Mouse (Mus musculus) left cerebral cortex, postnatal 36 days (tissue): ENCODE results near the gene H2-K1. TPM values are rescaled to one million over a fixed set of nuclear protein-coding genes. Genes with fewer than 3 reads are reported as not detected.
A peak's percentile ranks its signal among the peaks of the same experiment; 100 is the strongest.
"Not testable (repeated sequence)": the region's sequence is repeated elsewhere in the genome, so short reads cannot be mapped to it uniquely, and the experiment has no call there.

ENCODE experiments used
- DNase-seq, 2 experiments: peaks; one replicate each; pipeline ENCODE4 v3.0.0; 2021 to 2022; ENCODE audit warnings: low spot score in 2 of 2, mixed read lengths in 1 of 2
- intact Hi-C: fragments of 180-260 bp; cut with DNase I; formaldehyde crosslinking; loops from one replicate; pipeline ENCODE4 v1.15.1; 2025
- total RNA-seq, 2 experiments: library from RNA; stranded (reverse); gene quantifications; 2 replicates each; pipeline ENCODE4 v1.2.3; 2021

H2-K1 gene
- total RNA-seq, 2 experiments from 2014 or later = 17.2 to 19.3 TPM

DNA sequence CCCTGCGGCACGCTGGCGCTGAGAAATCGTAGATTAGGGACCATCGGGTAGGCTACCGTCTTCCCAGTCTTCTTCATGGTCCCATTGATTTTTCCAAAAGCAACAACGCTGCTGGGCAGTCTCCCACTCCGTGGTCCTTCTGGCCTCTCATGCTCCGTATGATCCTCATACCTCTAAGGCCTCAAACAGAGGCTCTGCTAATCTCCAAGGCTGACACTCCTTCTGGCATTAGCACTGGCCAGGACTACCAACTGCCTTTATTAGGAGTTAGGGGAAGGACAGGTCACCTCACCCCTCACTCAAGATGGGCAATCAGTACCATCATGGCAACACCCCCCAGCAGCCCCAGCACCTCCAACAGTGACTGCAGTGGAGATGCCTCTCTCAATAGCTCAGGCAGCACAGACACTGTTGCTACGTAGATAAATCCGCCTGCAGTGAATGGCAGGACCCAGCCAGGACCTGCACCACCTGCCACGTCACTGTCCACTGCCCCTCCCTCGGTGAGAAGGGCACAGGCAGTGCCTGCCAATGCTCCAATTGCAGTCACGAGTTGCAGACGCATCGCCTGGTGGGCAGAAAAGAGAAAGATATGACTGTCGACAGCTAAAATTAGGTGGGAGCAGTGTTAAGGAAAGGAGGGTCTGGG is 28.5 kb upstream of the H2-K1 start:
- intact Hi-C loops = no loop called here
- DNase-seq = no peak

DNA sequence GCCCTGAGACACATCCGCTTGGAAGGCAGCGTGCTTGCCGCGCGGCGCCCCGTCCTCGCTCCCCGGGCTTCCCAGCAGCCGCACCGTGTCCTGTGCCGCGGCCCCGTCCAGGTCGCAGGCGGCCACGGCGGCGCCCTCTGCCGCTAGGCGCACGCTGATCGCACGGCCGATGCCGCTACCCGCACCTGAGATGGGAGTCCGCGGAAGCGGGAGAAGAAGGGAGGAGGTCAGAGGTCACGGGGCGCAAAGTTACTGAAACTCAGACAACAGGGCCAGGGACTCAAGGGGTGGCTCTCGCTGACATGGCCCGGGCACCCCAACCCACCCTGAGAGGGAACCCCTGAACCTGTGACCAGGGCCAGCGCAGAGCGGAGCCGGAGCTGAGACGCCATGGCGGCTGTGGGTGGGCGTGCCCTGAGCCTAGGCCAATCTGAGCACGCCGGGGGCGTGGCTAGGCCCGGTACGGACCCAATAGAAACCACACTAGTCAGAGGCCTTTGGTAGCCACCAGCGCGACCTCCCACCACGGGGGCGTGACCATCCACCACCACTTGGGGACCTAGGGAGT is 27.6 kb upstream of the H2-K1 start, which contains the start of gene H2-Ke6:
Gene H2-Ke6, minus strand, starts transcription at position 405 of the 568 bp plus-strand sequence.
- intact Hi-C loops = no loop called here
- peak; percentile 87 to 88 for DNase-seq

- no peak for DNase-seq
These were observed 26.9 kb upstream of the H2-K1 start for GRCm38 (mm10) chr17:34026917-34027655.

DNA sequence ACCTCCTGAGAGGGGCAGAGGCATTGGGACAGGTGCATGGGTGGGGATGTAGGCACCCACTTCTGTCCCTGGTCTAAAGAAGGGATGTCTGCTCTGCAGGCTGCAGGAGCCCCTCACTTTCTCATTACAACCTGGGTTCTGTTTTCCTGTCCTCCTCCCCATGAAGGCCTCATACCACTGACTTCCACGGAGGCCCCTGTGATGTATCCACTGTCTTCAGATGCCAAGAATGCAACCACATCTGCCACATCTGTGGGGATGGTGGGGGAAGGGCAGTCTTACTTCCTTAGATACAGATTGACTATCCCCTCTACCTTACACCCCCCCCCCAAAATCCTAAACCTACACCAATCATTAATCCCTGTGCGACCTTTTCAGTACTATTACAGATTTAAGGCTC is 26.1 kb upstream of the H2-K1 start:
- intact Hi-C loops = no loop called here
- no peak for DNase-seq

More at GRCm38 (mm10) chr17:34026917-34027655, 26.9 kb upstream of the H2-K1 start:
- intact Hi-C loops = no loop called here

GRCm38 (mm10) chr17:34025756-34026151 is 25.6 kb upstream of the H2-K1 start:
- no peak for DNase-seq
- intact Hi-C loops = no loop called here

DNA sequence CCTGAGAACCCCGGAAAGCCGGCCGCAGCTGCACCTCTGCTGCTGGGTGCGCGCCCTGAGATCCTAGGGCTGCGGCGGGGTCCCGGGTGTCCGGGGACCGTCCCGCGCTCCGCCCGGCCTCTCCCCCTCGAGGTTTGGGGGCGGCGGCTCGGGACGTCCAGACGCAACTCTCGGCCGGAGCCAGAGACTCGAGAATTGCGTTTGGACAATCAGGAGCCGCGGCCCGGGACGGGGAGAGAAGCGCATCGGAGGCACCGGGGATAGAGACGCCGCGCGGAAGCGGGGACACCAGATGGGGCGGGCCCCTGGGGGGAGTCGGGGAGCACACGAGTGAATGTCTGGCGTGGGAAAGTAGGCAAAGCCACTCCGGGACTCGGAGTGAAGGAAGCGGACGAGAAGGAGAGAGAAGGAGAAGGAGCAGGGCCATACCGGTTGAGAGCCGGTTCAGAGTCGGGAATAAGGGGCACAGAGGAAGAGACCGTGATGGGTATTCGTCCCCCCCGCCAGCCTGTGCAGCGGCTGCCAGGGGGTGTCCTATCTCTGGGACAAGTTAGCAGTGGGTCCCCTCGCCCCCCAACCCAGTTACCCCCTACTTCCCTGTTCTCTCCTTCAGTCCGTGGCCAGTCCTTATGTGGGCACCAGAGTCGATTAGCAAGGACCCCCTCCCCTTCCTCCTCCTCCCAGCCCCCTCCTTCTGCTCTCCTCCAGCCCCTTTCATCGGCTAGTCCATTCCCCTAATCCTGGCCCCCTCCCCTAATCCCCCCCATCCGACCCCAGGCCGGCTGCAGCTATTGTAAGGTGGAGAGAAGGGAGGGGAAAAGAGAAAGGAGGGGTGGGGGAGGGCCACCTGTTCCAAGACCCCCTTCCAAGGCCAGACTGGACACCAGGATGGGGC is 25.0 kb upstream of the H2-K1 start:
- DNase-seq = no peak
- intact Hi-C loops = no loop called here

DNA sequence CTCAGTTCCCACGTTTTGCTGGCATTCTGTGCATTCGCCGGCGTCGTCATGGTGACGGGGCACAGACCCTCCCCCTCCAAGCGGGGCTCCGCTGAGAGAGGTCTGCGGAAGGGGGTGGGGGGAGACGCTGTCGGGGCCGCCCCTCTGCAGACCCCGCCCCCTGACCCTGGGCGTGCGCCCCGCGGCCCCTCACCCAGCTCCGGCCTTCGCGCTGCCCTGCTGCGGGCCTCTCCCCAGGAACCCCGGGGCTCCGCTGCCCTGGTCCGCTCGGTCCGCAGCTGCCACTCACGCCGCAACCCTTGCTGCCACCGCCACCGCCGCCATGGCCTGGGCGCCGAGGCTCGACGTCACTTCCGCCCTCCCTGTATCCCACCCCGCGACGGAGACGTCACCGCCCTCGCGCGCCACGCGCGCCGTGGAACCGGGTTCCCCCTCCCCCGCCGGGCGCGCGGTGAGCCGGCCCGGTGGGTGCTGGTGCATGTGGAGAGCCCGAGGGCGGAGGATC is 24.2 kb upstream of the H2-K1 start, which contains the start of gene Ring1:
Gene Ring1, minus strand, starts transcription at position 364 of the 505 bp plus-strand sequence.
- intact Hi-C loops = no loop called here
- DNase-seq = peak; percentile 91 to 93

DNA sequence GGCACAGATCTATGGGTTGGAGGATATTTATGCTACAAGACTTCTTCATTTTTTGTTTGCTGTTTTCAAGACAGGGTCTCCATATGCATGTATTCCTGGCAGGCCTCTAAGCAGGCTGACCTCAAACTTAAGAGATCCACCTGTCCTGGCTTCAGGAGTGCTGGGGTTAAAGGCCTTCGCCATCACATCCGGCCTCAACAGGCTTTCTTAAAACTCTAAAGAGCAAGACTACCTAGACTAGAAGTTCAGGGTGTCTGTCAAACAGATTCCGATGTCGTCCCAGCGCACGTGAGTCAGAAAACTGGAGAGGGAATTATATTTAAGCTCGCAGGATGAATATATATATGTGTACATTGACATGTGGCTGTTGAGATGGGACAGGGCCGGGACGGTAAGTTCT is 23.5 kb upstream of the H2-K1 start:
- no peak for DNase-seq
- intact Hi-C loops = no loop called here

DNA sequence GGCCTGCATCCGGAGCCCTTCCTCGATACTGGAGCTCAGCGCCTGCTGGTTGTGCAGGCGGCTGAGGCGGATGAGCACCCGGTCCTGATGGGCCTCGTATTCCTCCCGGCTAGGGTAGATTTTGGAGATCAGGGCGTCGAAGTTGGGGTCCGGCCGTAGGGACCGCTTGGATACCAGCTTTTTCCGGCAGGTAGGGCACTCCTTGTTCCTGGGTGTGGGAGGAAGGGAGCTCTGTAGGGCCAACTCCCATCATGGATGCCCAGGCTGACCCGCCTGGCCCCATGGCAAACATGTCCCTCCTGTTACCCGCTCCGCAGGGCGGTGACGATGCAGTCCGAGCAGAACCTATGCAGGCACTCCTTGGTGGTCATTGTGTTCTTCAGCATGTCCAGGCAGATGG is 22.8 kb upstream of the H2-K1 start:
- intact Hi-C loops = no loop called here
- no peak for DNase-seq

DNA sequence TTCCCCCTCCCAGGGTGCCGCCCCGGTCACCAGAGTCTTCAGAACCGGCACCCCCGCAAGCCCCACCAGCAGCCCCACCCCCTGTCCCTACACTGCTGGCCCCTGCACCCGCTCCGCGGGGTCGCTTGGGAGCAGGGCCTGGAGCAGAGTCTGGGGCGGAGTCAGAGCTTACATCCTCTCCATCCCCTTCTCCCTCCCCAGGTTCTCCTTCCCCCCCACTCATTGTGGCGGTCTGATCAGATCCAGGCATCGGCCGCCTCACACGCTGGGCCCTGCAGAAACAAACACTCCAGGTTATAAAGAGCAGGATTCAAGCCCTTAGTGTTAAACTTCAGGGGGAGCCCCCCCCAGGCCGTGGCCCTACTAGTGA is 22.3 kb upstream of the H2-K1 start:
- no peak for DNase-seq
- intact Hi-C loops = no loop called here

DNA sequence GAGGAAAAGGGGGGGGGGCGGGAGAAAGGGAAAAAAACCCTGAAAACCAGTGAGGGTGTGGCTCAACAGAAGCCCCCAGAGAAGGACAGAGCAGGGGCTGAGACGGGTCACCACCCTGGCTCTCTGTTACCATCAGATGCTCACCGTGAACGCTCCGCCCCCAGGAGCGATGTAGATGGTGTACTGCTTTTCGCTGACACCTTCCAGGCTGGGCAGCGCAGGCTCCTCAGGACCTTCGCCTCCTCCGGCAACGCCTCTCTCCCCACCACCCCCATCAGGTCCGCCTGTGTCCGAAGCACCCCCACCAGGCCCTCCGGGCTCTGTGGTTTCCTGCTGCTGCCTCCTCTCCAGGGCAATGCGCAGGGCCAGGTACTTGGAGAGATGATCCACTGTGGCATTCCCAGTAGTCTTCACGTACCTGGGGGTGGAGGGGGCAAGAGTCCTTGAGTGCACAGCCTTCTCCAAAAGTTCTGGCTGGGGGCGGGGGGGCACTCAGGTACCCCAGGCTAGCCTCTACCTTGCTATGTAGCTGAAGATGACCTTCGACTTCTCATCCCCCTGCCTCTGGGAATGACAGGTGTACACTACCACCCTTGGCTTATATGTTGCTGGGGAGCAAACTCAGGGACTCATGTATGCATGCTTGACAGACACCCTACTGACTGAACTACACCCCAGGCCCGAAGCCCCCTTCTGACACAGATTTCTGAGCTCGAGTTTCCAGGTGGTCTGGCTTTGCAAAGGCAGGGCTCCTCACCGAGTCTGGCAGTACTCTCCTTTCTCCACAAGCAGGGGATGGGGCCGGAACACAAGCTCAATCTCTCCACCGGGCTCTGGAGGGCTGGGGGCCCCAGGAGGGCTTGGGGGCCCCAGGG is 21.6 kb upstream of the H2-K1 start:
- intact Hi-C loops = loop anchor here (1.0 kb wide), 1 partner anchor 63 kb away; no protein-coding TSS in a partner anchor
- no peak for DNase-seq

DNA sequence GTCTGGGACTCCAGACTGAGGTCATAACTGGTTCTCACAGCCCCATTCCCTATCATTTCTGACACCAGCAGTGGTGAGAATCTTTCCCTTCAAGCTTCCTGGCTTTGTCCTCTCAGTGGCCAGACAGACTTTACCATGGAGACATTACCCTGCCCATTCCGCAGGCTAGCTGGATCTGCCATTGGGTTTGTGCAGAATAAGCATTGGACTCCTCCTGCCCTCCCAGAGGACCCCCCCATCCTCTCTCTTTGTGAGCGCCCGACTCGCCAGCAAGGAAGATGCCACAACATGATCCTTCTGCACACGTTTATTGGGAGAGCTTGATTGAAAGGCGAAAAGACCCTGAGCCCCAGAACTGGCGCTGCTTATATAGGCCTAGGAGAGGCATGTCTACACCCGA is 13.3 kb upstream of the H2-K1 start:
- intact Hi-C loops = no loop called here
- DNase-seq = no peak

DNA sequence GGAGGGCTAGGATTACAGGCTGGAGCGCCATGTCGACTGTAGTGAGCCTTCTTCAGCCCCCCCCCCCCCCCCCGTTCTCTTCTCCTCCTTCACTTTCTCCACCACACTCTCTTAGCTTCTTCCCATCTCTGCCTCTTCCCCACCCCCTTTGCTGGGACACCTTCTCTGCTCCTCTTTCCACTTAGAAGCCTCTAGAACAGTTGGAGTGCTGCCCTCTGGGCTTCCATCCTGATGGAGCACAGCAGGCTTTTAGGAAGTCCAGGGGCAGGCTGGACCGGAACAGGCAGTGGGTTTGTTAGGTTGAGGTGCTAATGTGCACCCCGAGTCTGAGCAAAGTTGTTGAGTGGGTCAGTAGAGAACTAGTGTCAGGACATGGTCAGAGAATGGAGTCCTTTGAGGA is 10.0 kb upstream of the H2-K1 start:
- DNase-seq = no peak
- intact Hi-C loops = no loop called here

DNA sequence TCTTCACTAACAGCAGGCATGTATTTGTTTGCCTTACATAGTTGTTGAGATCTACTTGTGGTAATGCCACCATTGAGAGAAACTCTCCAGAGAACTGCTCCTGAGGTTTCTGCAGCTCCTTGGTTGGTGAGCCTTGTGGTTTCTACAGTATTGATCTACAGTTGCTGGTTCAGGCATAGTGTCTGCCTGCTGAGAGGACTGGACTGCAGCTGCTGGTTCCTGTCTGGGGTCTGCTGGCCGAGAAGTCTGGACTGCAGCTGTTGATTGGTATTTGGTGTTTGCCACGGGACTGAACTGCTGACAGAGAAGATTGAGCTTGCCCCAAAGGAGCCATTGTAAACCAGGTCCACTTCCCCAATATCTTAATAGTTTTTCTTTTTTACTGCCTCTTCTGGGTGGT is 6.4 kb upstream of the H2-K1 start:
- intact Hi-C loops = loop anchor here (5.0 kb wide), 1 partner anchor 39 kb away; no protein-coding TSS in a partner anchor
- DNase-seq = no peak

DNA sequence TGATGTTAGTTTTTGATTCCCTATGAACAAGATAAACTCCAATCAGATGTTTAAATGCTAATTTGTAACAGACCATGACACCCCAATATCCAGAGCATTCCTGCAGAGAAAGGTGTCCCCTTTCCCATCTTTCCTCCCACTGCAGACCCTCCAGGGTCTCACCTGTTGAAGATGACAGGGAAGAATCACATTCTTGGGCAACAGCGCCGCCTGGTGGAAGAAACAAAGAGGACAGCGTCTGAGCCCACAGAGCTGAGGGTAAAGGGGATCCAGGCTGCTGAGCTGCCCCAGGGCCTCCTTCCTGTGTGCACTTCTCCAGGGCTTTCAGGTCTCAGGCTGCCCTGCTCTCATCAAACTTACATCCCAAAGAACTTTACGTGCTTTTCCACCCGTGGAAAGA is 3.3 kb upstream of the H2-K1 start:
- DNase-seq = no peak
- intact Hi-C loops = no loop called here

- intact Hi-C loops = loop anchor here (2.0 kb wide), 1 partner anchor 1262 kb away; the partner anchor contains the start of gene H2-D1
- DNase-seq = not testable (repeated sequence)
These were observed 649 bp upstream of the H2-K1 start for GRCm38 (mm10) chr17:34000796-34001195.

DNA sequence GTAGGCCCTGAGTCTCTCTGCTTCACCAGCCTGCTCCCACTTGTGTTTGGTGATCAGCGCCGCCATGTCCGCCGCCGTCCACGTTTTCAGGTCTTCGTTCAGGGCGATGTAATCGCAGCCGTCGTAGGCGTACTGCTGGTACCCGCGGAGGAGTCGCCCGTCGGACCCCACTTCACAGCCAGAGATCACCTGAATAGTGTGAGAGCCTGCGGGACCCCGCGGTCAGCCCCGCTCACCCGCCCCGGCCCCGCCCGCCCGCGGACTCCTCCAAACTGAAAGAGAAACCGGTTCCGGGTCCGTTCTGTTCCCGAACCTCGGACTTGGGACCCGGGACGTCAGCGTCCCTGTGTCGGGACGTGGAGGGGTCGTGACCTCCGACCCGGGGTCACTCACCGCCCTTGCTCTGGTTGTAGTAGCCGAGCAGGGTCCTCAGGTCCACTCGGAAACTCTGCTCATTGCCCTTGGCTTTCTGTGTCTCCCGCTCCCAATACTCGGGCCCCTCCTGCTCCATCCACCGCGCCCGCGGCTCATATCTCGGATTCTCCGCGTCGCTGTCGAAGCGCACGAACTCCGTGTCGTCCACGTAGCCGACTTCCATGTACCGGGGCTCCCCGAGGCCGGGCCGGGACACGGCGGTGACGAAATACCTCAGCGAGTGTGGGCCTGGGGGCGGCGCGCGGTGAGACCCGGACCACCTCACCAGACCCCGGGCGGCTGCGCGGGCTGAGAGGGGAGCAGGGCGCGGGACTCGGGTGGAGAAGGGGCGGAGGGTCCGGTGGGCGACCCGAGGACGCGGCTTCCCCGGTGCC is 602 bp downstream of the H2-K1 start:
- DNase-seq = no peak
- intact Hi-C loops = loop anchor here (2.0 to 5.0 kb wide), 2 partner anchors 1263 to 1293 kb away; partner anchors contain the start of gene H2-D1

DNA sequence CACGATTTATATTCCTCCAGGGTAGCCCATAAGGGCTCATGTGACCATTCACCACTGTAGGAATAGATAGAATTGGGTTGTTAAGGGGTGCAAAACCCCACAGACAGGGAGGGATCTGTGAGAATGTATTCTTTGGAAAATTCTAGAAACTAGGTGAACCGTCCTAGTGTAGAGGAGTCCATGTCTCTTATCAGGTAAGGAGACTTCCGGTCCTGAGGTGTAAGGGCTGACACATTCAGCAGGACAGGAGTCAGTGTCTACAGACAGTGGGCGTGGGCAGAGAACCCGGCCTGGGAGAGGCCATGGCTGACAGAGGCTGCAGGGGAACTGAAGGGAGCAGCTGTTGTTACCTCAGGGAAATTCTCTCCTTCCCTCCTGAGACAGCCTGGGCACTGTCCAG is 1.4 kb downstream of the H2-K1 start:
- intact Hi-C loops = loop anchor here (5.0 kb wide), 1 partner anchor 1294 kb away; no protein-coding TSS in a partner anchor
- DNase-seq = not testable (repeated sequence)
